Mouse (Mus musculus): ENCODE measurements around the gene Olfr62.

Olfr62 gene

GRCm38 (mm10) chr4:118658652-118659051 lies at the start of gene Olfr62:
Gene Olfr62, plus strand, starts transcription at chr4:118658952.
- no peak for DNase-seq

DNA sequence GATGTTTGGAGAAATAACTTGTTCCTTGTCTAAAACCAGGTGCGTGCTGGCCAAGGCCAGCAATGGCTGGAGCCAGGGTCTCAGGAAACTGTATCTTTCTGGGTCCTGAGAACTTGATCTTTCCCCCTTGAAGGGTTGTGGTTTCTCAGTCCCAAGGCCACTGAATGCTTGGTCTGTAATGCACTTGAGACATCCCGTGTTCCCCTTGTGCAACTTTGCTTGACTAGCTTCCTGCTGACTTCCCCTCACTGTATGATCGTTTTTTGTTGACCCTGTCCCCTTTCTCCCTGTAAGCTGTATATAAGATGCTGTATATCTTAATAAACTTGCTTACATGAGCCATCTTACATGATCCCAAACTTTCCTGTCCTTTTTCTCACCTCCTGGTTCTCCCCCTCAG lies 48.9 kb upstream of the Olfr62 start:
- DNase-seq: no peak

- peak; percentile 67 for DNase-seq
Measured at GRCm38 (mm10) chr4:118612619-118613018, 46.1 kb upstream of the Olfr62 start.

DNA sequence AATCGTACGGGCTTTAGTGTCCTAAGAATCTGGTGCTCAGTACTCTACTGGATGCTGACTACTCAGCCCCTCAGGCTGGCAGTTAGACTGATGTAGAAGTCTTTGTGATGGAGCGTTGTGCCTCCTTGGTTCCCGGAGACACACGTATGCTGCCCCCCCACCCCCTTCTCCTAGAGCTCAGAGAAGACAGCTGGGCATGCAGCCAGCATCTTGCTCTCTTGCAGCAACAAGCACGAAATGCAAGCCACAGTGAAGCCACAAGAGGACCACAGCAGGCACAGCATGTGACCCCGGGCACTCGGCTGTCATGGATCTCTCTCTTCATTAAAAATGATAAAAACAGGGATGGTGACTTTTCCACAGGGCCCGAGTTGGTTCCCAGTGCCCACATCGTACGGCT lies 43.3 kb upstream of the Olfr62 start:
- DNase-seq: no peak

DNA sequence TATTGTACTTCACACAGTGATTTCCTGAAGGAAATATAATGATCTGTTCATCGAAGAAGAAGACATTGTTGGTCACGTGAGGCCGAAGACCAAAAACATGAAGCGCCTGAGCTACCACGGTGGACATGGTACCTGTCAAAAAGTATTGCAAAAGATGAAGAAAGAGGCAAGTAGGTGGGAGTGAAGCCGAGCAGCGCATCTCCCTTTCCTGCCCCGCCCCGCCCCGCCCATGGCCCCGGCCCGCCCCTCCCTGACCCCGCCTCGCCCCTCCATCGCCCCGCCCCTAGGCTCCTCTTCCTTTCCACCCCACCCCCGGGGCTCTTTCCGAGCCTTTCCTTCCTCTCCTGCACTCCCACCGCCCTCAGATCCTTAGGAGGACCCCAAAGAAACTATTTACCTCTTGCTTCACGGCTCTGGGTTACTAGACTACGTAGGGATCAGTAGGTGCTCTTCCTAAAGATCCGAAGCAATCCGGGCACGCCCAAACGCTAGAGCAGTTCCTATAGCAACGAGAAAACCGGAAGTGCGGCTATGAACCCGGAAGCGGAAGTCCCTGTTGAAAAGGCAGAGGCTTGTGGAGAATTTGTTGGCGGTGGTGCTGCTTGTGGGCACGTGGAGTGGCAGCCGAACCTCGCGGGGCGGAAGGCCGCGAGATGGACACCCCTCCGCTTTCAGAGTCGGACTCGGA lies 38.3 kb upstream of the Olfr62 start, which contains the start of the genes Cfap57 and Ebna1bp2:
Gene Cfap57 (minus strand): TSS at position 499 of the 688 bp plus-strand sequence.
Gene Ebna1bp2 (plus strand): TSS at position 521 of the 688 bp plus-strand sequence.
- peak; percentile 92 for DNase-seq

- no peak for DNase-seq
Measured at GRCm38 (mm10) chr4:118620967-118621320, 37.8 kb upstream of the Olfr62 start.

DNA sequence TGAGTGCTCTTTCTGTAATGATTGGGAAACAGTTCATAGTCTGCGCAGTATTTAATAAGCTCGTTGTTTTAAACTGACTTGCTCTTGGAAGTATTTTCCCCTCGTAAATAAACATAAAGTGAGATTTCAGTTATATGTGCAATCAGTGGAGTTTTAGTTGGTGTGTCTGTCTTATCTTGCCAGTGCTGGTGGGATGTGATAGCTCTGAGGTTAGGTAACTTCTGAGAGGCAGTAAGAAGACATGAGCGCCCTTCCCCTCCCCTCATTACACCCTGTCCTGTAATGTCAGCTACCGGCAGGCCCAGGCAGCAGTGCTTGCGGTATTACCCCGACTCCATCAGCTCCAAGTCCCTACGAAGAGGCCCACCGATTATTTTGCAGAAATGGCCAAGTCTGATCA lies 37.0 kb upstream of the Olfr62 start:
- DNase-seq: no peak

DNA sequence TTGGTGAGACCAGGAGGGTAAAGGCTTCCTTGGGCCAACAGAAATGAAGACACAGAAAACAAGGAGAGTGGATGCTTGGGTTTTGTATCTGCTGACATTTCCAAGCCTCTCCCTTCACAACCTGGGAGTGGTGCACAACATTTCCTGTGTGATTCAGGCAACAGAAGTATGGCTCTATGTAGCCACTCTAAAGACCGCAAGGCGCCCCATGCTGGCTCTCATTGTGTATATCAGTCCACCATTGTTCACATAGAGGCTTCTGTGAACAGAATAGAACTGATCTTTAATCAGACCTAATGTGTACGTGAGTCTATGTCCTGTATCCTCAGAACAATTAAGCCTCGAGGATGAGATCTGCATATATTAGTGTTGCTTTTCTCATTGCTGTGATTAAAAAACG lies 28.5 kb upstream of the Olfr62 start:
- DNase-seq: no peak

GRCm38 (mm10) chr4:118642346-118643190 lies 16.2 kb upstream of the Olfr62 start:
- DNase-seq: no peak

DNA sequence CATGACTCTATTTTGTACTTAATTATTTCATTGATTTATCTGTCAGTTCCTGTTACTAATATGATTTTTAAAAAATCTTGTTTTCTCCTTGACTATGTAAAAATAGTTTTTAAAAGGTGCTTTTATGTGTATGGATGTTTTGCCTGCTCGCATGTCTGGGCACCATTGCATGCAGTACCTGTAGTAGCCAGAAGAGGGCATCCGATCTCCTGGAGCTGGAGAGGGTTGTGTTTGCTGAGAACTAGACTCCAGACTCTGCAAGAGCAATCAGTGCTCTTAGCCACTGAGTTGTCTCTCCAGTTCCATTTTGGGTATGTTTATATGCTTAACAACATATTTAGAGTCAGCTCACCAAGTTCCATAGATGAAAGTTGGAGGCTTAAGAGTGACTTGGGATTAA lies 13.5 kb upstream of the Olfr62 start:
- peak; percentile 80 for DNase-seq

DNA sequence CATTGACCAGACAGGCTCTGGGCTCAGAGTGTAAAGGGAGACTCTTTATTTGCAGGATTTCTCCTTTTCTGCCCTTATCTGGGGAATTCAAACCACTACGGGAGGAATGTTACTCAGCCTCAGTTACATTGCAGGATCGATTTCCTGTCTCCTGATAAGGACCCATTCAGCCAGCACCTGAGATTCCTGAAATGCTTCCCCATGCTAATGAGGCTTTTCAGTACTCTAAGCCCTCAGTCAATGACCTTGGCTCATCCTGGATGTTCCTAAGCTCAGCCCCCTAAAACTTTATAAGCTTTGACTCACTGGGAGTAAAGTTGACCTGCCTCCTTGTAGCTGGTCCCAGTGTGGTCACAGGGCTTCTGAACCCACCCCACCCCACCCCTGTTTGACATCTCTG lies 28.3 kb downstream of the Olfr62 start:
- no peak for DNase-seq

- DNase-seq: peak; percentile 47
Measured at GRCm38 (mm10) chr4:118692412-118692973, 33.7 kb downstream of the Olfr62 start, which contains the start of gene Olfr1342. Gene Olfr1342, minus strand, starts transcription at chr4:118692756.

DNA sequence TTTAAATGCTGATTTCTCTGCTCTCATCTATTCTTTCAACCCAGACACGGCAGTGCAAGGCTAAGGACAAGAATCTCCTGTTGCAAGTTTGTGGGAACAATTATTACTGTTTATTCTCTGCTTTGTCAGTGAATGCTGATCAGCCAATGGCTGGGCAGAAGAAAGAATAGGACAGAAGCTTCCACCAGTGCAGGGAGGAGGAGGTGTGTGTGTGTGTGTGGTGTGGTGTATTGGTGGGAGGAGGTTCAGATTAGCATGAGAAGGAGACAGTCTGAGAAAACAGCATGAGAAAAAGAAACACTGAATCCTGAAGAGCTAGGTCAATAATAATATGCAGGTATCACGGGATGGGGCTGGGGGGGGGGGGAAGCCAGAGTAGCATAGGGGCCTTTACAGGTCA lies 35.1 kb downstream of the Olfr62 start:
- DNase-seq: no peak

GRCm38 (mm10) chr4:118703223-118703622 lies 44.5 kb downstream of the Olfr62 start, which contains the start of gene Olfr1341:
Gene Olfr1341, plus strand, starts transcription at chr4:118703523.
- DNase-seq: no peak

DNA sequence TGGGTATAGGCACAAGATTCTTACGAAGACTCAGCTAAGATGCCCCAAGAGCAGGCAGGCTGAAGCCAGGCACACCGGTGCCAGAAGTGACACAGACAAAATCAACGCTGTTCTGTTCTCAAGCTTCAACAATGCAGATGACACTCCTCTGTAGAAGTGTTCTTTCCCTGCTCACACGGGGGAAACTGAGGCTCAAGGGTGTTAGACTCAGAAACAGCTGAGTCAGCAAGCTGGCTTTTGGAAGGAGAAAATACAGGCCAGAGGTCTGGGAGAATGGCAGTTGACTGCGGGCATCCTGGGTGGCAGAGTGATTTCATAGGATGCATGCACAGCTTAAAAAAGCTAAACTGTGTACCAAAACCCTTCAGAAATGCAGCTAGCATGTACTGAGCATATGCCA lies 49.3 kb downstream of the Olfr62 start:
- DNase-seq: no peak

DNA sequence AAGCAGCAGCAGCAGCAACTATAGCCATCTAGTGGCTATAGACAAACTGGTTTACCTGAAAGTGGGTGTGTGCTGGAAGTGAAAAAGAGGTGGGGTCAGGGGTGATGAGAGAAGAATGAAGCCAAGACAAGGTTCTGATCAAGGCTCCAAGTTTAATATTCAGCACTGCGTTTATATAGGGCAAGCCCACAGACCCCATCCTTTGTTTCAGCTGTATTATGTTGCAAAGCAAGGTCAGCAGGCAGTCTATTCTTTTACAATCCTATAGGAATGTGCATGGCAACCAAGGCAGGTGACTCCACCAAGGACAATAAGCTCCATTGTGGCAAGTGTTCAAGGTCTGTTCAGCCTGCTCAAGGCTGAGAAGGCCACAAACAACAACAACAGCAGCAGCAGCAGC lies 52.9 kb downstream of the Olfr62 start:
- no peak for DNase-seq
